Mouse (Mus musculus): Measurements from ENCODE around the gene Fzd4. TPM values are rescaled to one million over a fixed set of nuclear protein-coding genes. Genes with fewer than 3 reads are reported as not detected.

The Fzd4 gene
- polyA plus RNA-seq (2012; fragmentation: generic; extraction: Trizol) = 0.60 TPM
- long read RNA-seq, experiment 1, full-length matches to known transcripts = 2 of 2 reads
- long read RNA-seq, experiment 1, partial matches to known transcripts = 0 of 2 reads
- long read RNA-seq, experiment 1, other reads (novel, unspliced or antisense) = 0 of 2 reads
- long read RNA-seq, experiment 2, full-length matches to known transcripts = 4 of 5 reads
- long read RNA-seq, experiment 2, partial matches to known transcripts = 0 of 5 reads
- long read RNA-seq, experiment 2, other reads (novel, unspliced or antisense) = 1 of 5 reads

- H3K79me2 ChIP-seq (ENCODE audit: control insufficient read depth, insufficient read depth) = no peaks in the 10 kb centered on the region
- H3ac ChIP-seq (ENCODE audit: control insufficient read depth, insufficient read length, low read depth) = peak within 1 kb of the TSS; percentile 36
- peak within 1 kb of the TSS; percentile 14 for H3K4me3 ChIP-seq (ENCODE audit: insufficient read depth, poor library complexity, severe bottlenecking)
- TF ChIP-seq USF1 (IDR thresholded peaks at IDR 0.05; ENCODE audit: low read depth) = no peak
- no peak for TF ChIP-seq MAX (IDR thresholded peaks at IDR 0.05)
- TF ChIP-seq MYOD1 (IDR thresholded peaks at IDR 0.05; ENCODE audit: control insufficient read depth, insufficient read length, low read depth) = no peak
- no peak for TF ChIP-seq MYOG (IDR thresholded peaks at IDR 0.05; ENCODE audit: control insufficient read depth, extremely low read depth, insufficient read length)
- TF ChIP-seq CEBPB (IDR thresholded peaks at IDR 0.05; ENCODE audit: low read depth) = no peak
- TF ChIP-seq CTCF (IDR thresholded peaks at IDR 0.05; ENCODE audit: control insufficient read depth, insufficient read depth, insufficient read length) = no peak
- TF ChIP-seq FOSL1 (IDR thresholded peaks at IDR 0.05; ENCODE audit: insufficient read depth, low read length, poor library complexity, severe bottlenecking) = no peak
- H3K79me3 ChIP-seq (ENCODE audit: low read depth) = no peaks in the 10 kb centered on the region
- no peaks in the 10 kb centered on the region for H3K27me3 ChIP-seq (ENCODE audit: control insufficient read depth, insufficient read depth, insufficient read length)
- no peaks in the 10 kb centered on the region for H3K36me3 ChIP-seq (ENCODE audit: control insufficient read depth, insufficient read depth)
These were observed at the start of gene Fzd4, which contains the start of gene Tmem135 for GRCm38 (mm10) chr7:89404081-89404733. TSS of gene Fzd4 (plus strand) at chr7:89404355. TSS of gene Tmem135 (minus strand) at chr7:89404222.

DNA sequence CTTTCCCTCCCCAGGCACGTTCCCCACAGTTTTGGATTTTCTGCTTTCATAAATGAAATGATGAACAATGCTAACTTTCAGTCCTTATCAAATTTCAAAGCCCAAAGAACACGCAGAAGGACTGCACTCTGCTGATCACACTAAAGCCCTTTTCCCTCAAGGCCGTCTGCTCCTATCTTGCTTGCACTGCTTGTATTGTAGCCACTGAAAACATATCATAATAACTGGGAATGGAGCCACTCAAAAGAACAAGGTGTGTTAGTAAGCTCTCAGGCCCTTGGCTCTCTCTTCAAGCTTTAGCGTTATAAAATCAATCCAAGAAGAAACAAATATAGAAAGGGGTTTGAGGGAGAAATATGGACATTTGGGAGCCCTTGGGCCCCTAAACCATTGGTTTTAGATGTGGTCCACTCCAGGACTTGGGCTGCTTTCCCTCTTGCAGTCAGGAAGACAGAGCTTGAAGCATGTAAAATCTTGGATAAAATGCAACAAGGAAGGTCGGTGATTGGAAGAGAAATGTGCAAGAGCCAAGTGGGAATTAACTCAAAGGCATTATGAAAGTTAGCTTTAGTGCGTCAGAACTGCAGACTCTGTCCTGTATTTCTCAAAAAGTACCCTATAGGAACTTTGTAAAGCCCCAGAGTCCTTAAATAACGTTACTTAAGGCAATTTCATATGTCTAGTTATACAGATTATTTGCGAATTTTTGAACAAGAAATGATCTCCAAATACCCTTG, 48.5 kb upstream of the Fzd4 start:
- Histone ChIP-seq H3K4me3 (ENCODE audit: insufficient read depth, poor library complexity, severe bottlenecking) (no peak overlapping the region), H3K79me3 (ENCODE audit: low read depth) (no peaks in the 10 kb centered on the region), H3ac (ENCODE audit: control insufficient read depth, insufficient read length, low read depth) (no peak overlapping the region), H3K79me2 (ENCODE audit: control insufficient read depth, insufficient read depth) (no peaks in the 10 kb centered on the region), H3K36me3 (ENCODE audit: control insufficient read depth, insufficient read depth) (no peaks in the 10 kb centered on the region), H3K27me3 (ENCODE audit: control insufficient read depth, insufficient read depth, insufficient read length) (peaks cover 3% of the 10 kb centered on the region)
- TF ChIP-seq MAX (IDR thresholded peaks at IDR 0.05) (no peak), MYOD1 (IDR thresholded peaks at IDR 0.05; ENCODE audit: control insufficient read depth, insufficient read length, low read depth) (no peak)

DNA sequence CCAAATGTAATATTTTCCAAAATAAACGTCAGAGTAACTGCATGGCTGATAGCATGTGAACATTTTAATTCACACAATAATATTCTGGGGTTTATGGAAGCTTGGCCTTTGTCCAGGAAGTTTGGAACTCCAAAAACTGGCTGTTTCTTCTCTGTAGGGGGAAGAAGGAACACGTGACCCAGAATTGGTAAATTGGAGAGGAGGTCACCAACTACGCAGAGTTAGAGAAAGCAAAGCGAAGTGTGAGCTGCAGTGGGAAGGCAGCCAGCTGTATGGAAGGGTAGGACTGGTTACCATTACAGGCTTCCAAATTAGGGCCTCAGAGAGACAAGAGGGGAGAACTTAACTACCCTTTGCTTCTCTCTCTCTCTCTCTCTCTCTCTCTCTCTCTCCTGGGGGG, 47.8 kb upstream of the Fzd4 start:
- no peaks in the 10 kb centered on the region for H3K79me2 ChIP-seq (ENCODE audit: control insufficient read depth, insufficient read depth)
- TF ChIP-seq MAX (IDR thresholded peaks at IDR 0.05) (no peak), USF1 (IDR thresholded peaks at IDR 0.05; ENCODE audit: low read depth) (no peak), FOSL1 (IDR thresholded peaks at IDR 0.05; ENCODE audit: insufficient read depth, low read length, poor library complexity, severe bottlenecking) (no peak)

DNA sequence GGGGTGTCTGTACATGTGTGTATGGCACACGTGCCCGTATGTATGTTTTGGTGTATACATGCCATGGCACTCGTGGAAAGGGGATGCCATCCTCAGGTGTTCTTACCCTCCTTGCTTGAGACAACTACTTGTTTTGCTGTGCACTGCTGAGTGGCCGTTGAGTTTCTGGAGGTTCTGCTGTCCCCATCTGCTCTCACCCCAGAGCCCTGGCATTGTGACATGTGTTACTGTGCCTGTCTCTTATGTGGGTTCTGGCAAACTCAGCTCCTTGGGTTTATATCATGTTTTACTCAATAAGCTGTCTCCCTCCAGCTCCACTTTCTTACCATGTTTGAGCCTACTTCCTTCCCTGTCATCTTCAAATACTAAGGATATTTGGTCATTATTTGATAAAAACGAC, 40.2 kb upstream of the Fzd4 start:
- no peaks in the 10 kb centered on the region for H3K27me3 ChIP-seq (ENCODE audit: control insufficient read depth, insufficient read depth, insufficient read length)
- no peak overlapping the region for H3K4me3 ChIP-seq (ENCODE audit: insufficient read depth, poor library complexity, severe bottlenecking)
- TF ChIP-seq CEBPB (IDR thresholded peaks at IDR 0.05; ENCODE audit: low read depth) (no peak), USF1 (IDR thresholded peaks at IDR 0.05; ENCODE audit: low read depth) (no peak), MAX (IDR thresholded peaks at IDR 0.05) (no peak), MYOG (IDR thresholded peaks at IDR 0.05; ENCODE audit: control insufficient read depth, extremely low read depth, insufficient read length) (no peak), MYOD1 (IDR thresholded peaks at IDR 0.05; ENCODE audit: control insufficient read depth, insufficient read length, low read depth) (no peak), CTCF (IDR thresholded peaks at IDR 0.05; ENCODE audit: control insufficient read depth, insufficient read depth, insufficient read length) (no peak), FOSL1 (IDR thresholded peaks at IDR 0.05; ENCODE audit: insufficient read depth, low read length, poor library complexity, severe bottlenecking) (no peak)
- no peaks in the 10 kb centered on the region for H3K79me2 ChIP-seq (ENCODE audit: control insufficient read depth, insufficient read depth)
- H3K79me3 ChIP-seq (ENCODE audit: low read depth) = no peaks in the 10 kb centered on the region
- H3K36me3 ChIP-seq (ENCODE audit: control insufficient read depth, insufficient read depth) = no peaks in the 10 kb centered on the region
- H3ac ChIP-seq (ENCODE audit: control insufficient read depth, insufficient read length, low read depth) = no peak overlapping the region

More for the DNA sequence above, 47.8 kb upstream of the Fzd4 start:
- H3K36me3 ChIP-seq (ENCODE audit: control insufficient read depth, insufficient read depth) = no peaks in the 10 kb centered on the region
- H3K27me3 ChIP-seq (ENCODE audit: control insufficient read depth, insufficient read depth, insufficient read length) = peaks cover 3% of the 10 kb centered on the region
- no peak overlapping the region for H3K4me3 ChIP-seq (ENCODE audit: insufficient read depth, poor library complexity, severe bottlenecking)
- no peak overlapping the region for H3ac ChIP-seq (ENCODE audit: control insufficient read depth, insufficient read length, low read depth)
- no peaks in the 10 kb centered on the region for H3K79me3 ChIP-seq (ENCODE audit: low read depth)

- Histone ChIP-seq H3K79me3 (ENCODE audit: low read depth) (no peaks in the 10 kb centered on the region), H3K27me3 (ENCODE audit: control insufficient read depth, insufficient read depth, insufficient read length) (no peaks in the 10 kb centered on the region), H3ac (ENCODE audit: control insufficient read depth, insufficient read length, low read depth) (no peak overlapping the region), H3K4me3 (ENCODE audit: insufficient read depth, poor library complexity, severe bottlenecking) (no peak overlapping the region), H3K79me2 (ENCODE audit: control insufficient read depth, insufficient read depth) (no peaks in the 10 kb centered on the region), H3K36me3 (ENCODE audit: control insufficient read depth, insufficient read depth) (no peaks in the 10 kb centered on the region)
- TF ChIP-seq MYOD1 (IDR thresholded peaks at IDR 0.05; ENCODE audit: control insufficient read depth, insufficient read length, low read depth) (no peak), CEBPB (IDR thresholded peaks at IDR 0.05; ENCODE audit: low read depth) (no peak), MAX (IDR thresholded peaks at IDR 0.05) (no peak), FOSL1 (IDR thresholded peaks at IDR 0.05; ENCODE audit: insufficient read depth, low read length, poor library complexity, severe bottlenecking) (no peak), CTCF (IDR thresholded peaks at IDR 0.05; ENCODE audit: control insufficient read depth, insufficient read depth, insufficient read length) (no peak), MYOG (IDR thresholded peaks at IDR 0.05; ENCODE audit: control insufficient read depth, extremely low read depth, insufficient read length) (no peak), USF1 (IDR thresholded peaks at IDR 0.05; ENCODE audit: low read depth) (no peak)
These were observed 38.8 kb upstream of the Fzd4 start for GRCm38 (mm10) chr7:89365135-89365880.
